Mouse (Mus musculus) embryonic stem cell, embryonic (primary cell): Measurements from ENCODE around the gene Scg3.

ENCODE experiments used
- CTCF ChIA-PET, 4 experiments: fragments of 300-600 bp in 2 of 4; fragments of 350-600 bp in 2 of 4; sonication (Branson Sonifier 250); formaldehyde crosslinking; loops; one replicate each; lab custom pipeline; 2022; ENCODE audit warnings: inconsistent platforms in 2 of 4; lab: Charles Lee
- POLR2A ChIA-PET, 4 experiments: fragments of 300-600 bp in 2 of 4; fragments of 350-600 bp in 2 of 4; sonication (Branson Sonifier 250); formaldehyde crosslinking; loops; one replicate each; lab custom pipeline; 2022; ENCODE audit warnings: antibody characterized with exemption in 4 of 4, inconsistent platforms in 1 of 4; lab: Charles Lee

Gene Scg3

DNA sequence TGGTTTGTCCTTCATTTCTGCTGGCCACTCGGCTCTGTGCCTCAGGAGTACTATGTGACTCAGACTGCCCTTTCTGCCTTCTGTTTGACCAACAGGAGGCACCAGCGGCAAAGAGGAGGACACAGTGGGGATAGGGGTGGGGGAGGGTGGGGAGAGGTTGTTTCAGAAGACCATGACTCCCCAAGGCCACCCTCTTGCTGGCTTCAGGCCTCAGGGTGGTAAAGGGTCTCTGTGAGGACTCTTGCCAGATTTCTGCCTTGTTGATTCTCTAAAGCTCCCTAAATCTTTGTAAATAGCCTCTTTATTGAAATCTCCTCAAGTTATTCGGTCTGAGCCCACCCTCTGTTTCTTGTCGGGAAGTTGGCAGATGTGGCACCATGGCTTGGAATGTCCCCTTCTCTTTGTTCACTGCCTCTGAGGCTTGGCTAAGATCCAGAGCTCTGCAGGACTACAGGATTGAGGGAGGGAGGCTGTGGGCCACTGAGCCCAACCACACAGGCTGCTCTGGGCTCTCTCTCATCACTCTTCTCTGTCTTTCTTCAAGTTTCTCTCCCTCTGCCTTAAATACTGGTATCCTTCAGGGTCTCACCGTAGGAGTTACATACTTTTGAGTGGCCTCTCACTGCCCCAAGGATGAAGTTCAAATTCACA, 84.5 kb downstream of the Scg3 start:
- CTCF ChIA-PET = no interaction called here
- POLR2A ChIA-PET = no interaction called here

DNA sequence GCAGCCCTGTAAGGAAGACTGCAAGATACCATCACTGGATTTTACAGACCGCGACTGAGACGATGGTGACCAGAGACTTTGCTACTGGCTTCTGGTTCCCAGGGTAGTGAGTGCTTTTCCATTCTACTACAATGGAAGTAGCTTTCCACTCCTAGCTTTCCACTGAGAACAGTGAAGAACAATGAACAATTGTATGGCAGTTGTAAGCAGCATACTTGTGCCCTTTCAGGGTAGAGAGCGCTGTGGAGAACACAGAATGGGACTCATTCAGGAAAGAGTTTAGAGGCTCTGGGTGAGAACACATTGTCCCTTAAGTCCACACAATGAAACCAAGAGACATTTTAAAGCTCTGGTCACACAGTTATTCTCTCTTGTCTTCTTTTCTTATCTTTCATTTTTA, 86.3 kb downstream of the Scg3 start:
- CTCF ChIA-PET = interaction anchor here in 1 of 4 experiments (0.9 kb wide), 1 partner anchor 104 kb away, joined by 5 read pairs; no protein-coding TSS in a partner anchor
- POLR2A ChIA-PET = no interaction called here

DNA sequence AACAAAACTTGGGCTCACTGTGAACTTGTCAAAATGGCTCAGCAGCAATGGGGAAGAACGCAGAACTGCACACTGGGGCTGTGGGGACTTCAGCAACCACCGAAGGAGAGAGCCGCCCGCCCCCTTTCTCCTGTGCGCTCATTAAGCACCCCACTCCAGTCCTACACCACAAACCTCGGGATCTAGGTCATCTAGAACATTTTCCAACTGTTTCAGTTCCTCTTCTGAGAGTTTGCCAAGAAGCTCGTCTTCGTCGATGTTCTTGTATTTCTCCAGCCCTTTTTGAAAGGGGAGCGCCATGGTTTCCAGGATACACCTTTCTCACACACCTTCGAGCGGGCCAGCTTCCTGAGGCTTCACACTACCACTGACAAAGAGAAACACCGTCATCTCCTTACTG, 86.8 kb downstream of the Scg3 start:
- ChIA-PET CTCF (interaction anchor here in 1 of 4 experiments (0.6 kb wide), 1 partner anchor 18 kb away, joined by 5 read pairs; no protein-coding TSS in a partner anchor), POLR2A (no interaction called here)

GRCm38 (mm10) chr9:75593481-75593880, 90.4 kb downstream of the Scg3 start:
- CTCF ChIA-PET = interaction anchor here in 3 of 4 experiments (0.6 to 1.9 kb wide), 3 partner anchors 11 to 39 kb away, joined by 3 to 7 read pairs (median 6); no protein-coding TSS in a partner anchor
- POLR2A ChIA-PET = interaction anchor here in 2 of 4 experiments (1.0 to 1.1 kb wide), 2 partner anchors 32 to 52 kb away, joined by 3 read pairs; partner anchors contain the start of gene Lysmd2 (in 1 of the 2)
